Mouse (Mus musculus): ENCODE results near the gene Stt3b.

DNA sequence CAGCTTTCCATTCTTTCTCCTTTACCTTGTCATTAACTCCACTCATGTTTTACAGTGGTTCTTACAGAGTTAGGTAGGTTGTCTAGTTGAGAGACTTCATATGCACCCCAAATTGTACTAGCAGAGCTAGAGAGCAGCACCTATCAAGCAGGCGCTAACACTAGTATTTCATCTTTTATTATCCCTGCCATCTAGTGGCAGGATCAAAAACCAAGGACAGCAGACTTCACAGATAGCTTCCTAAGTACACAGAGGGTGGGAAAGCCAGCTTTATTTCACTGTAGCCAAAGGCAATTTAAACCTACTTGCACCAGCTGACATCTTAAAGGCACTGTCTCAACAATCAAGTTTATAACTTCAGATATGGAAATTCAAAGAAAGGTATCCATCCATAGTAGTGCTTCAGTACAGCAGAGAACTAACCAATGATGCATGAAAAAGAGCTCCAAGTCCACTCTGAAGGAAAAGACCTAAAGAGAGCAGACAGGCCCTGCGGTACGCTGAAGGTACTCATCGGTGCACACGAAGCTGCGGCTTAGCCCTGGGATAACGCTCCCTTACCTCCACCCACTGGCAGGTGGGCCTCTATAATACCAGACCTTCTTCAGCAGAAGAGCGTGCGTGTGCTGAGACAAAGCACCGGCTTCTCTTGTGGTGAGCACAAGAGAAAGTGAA, 16.2 kb downstream of the Stt3b start:
- TF ChIP-seq MAX (IDR thresholded peaks at IDR 0.05), result no peak
- no peak for TF ChIP-seq CTCF (IDR thresholded peaks at IDR 0.05; ENCODE audit: control insufficient read depth, insufficient read depth, insufficient read length)
- TF ChIP-seq USF1 (IDR thresholded peaks at IDR 0.05; ENCODE audit: low read depth), result no peak

All from C2C12 (cell line).